Mouse (Mus musculus) mouse embryonic stem cell (cell line): ENCODE data around the gene Klk1b3.
"Not testable (repeated sequence)": the region's sequence is repeated elsewhere in the genome, so short reads cannot be mapped to it uniquely, and the experiment has no call there.

Source experiments
- in situ Hi-C, 2 experiments: fragments of 300-500 bp; cut with MboI; formaldehyde crosslinking; loops; 1 replicate in 1 of 2; 3 replicates in 1 of 2; pipeline ENCODE4 v1.14.3; 2019 to 2020; ENCODE audit warnings: low sequenced_read_pairs in 2 of 2, low pct_unique_long_range_greater_than_20kb in 1 of 2, mixed read lengths in 1 of 2; ENCODE audit not compliant: unreplicated experiment in 1 of 2

Gene Klk1b3

DNA sequence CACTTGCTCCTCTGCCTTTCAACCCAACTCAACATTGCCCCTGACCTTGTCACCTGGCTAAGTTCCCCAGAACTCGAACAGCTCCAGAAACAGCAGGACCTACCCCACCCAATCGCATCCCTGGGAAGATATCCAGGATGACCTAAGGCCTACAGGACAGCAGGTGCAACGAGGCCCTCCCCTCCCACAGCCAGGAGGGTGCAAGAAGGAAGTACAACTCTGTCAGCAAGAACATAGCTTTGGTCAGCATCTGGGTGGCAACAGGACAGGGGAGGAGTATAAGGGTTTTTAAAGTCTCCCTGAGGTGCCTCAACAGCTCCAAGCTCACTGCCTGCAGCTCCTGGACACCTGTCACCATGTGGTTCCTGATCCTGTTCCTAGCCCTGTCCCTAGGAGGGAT lies at the start of gene Klk1b3:
Klk1b3 (plus strand) TSS at position 301 of the 400 bp plus-strand sequence.
- in situ Hi-C loops, result loop anchor here in 1 of 2 experiments (5.0 kb wide), 1 partner anchor 76 kb away; no protein-coding TSS in a partner anchor

DNA sequence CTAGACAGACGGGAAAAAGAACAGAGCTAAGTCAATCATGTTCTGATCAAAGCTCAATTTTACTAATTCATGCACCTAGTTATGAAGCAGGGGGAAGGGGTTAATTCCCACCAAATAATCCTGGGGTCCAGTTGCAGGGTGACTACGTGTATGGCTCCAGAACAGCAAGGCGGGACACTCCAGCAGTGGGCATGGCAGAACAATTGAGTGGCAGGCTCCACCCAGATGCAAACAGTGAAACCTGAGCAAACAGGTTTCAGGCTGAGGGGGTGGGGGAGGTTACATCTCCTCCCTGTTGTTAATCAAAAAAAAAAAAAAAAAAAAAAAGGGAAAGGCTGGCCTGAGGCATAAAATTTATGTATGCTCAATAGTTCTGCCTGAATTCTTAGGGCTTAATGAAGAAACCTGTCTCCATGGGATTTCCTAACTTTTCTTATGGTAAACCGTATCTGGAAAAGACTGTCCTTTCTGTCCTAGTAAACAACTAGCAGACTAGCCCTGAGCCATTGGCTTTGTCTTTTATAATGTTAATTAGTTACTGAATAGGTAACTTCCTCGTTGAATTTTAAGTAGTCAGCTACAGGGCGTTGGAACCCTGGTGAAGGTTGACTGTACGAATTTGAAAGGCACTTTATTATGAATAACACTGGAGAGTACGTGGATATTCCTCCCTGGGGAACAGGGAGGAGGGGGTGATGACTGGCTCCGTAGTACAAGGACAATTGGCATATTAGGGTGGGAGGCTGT lies 18.5 kb upstream of the Klk1b3 start:
- in situ Hi-C loops, result no loop called here

DNA sequence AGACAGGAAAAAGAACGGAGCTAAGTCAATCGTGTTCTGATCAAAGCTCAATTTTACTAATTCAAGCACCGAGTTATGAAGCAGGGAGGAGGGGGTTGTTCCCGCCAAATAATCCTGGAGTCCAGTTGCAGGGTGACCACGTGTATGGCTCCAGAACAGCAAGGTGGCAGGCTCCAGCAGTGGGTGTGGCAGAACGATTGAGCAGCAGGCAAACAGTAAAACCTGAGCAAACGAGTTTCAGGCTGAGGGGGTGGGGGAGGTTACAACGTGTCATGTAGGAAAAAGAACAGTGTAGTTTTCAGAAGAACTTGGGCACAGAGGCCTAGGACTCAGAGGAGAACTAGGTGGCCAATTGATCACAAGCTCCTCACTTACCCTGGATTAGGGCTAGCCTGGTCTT lies 11.5 kb upstream of the Klk1b3 start:
- in situ Hi-C loops, result not testable (repeated sequence)

DNA sequence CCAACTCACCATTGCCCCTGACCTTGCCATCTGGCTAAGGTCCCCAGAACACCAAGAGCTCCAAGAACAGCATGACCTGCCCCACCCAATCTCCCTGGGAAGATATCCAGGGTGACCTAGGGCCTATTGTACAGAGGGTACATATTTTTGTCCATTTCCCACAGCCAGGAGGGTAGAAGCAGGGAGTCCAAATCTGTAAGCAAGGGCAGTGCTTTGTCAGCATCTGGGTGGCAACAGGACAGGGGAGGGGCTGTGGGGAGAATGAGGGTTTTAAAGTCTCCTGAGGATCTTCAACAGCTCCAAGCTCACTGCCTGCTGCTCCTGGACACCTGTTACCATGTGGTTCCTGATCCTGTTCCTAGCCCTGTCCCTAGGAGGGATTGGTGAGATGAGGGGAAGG lies 10.1 kb upstream of the Klk1b3 start, which contains the start of gene Klk1b24:
Klk1b24 (plus strand) TSS at position 301 of the 400 bp plus-strand sequence.
- in situ Hi-C loops, result not testable (repeated sequence)

DNA sequence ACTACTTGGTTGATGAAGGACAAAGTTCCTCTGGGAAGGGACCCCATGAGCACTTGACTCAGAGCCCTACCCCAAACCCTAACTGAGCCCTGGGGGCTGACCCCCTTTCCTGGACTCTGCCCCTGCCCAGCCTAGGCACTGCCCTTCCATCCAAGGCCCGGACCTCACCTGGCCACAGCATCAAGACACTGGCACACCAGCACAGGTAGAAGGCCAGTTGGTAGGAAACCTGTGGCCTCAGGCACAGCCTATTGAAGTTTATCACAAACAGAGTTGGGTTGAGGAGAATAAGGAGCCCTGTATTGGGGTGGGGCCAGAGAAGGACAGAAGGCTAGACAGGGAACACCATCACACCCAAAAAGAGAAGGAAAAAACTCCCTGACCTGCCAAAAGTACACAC lies 4.5 kb upstream of the Klk1b3 start:
- in situ Hi-C loops, result not testable (repeated sequence)

DNA sequence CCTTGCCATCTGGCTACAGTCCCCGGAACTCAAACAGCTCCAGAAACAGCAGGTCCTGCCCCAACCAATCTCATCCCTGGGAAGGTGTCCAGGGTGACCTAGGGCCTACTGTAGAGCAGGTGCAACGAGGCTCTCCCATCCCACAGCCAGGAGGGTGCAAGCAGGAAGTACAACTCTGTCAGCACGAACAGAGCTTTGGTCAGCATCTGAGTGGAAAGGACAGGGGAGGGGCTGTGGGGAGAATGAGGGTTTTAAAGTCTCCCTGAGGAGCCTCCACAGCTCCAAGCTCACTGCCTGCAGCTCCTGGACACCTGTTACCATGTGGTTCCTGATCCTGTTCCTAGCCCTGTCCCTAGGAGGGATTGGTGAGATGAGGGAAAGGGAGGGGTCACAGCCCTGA lies 9.1 kb downstream of the Klk1b3 start, which contains the start of gene Klk1b4:
Klk1b4 (plus strand) TSS at position 301 of the 400 bp plus-strand sequence.
- in situ Hi-C loops, result not testable (repeated sequence)

DNA sequence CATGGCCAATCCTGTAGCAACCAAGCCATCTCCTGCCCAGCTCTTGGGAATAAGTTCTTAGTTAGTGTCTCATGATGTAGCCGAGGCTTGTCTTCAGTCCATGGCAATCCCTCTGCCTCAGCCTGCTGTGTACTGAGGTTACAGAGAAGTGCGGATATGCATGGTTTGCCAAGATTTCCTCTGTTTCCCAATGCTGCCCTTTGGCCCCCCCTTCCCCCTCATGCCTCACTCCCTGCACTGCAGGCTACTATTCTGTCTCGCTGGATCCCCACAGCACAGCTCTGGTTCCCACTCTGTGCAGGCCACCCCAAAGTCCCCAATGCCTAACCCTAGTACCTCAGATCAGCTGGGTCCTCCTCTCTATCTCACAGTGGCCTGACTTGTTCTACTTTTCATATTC lies 10.3 kb downstream of the Klk1b3 start:
- in situ Hi-C loops, result no loop called here

DNA sequence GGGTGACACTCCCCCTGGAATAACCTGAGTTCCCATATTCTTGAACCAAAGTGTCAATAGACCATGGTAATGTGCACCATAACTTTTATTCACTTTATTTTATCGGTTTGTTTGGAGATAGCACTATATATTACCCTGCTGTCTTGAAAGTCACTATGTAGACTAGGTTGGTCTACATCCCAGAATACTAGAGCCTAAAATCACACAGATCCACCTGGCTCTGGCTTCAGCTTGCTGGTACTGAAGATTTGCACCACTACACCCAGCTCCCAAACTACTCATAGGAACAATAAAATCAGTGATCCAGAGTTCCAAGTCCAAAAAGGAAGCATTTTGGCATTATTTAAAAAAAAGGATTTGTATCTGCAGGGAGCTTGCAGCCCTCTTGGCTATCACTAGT lies 17.7 kb downstream of the Klk1b3 start, which contains the start of gene Klk1b5:
Klk1b5 (plus strand) TSS at position 301 of the 400 bp plus-strand sequence.
- in situ Hi-C loops, result no loop called here

DNA sequence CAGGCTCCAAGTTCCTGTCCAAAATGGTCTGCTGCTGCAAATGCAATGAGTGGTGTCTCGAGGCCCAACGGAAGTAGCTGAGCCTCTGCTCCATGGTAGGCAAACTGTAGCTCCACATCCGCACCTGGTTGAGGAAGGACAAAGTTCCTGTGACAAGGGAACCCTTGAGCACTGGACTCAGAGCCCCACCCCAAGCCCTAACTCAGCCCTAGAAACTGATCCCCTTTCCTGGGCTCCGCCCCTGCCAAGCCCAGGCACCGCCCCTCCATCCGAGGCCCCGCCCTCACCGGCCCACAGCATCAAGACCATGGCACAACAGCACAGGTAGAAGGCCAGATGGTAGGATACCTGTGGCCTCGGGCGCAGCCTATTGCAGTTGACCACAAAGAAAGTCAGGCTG lies 23.6 kb downstream of the Klk1b3 start:
- in situ Hi-C loops, result not testable (repeated sequence)

DNA sequence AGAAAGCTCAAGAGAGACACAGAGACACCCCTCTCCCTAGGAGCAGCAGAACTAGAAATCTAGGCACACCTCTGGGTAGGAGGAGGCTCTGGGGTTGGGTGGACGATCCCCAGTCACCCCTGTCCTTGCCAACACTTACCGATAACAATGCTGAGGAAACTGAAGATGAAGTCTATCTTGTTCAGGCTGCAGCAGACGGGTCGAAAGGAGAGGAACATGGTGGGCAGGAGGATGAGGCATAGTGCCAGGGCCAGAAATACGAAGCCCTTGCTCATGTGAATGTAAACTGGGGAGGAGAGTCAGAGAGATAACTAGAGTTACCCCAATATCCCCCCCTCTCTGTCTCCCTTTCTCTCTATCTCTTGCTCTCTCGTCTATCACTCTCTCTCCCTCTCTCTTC lies 24.3 kb downstream of the Klk1b3 start:
- in situ Hi-C loops, result not testable (repeated sequence)

DNA sequence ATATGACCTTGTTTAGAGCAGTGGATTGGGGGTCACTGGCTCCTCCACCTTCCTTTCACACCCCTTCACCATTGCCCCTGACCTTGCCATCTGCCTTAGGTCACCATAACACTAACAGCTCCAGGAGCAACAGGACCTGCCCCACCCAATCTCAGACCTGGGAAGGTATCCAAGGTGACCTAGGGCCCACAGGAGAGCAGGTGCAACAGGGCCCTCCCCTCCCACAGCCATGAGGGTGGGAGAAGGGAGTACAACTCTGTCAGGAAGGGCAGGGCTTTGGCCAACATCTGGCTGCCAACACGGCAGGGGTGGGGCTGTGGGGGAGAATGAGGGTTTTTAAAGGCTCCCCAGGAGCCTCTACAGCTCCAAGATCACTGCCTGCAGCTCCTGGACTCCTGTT lies 27.1 kb downstream of the Klk1b3 start, which contains the start of gene Klk1:
Klk1 (plus strand) TSS at position 285 of the 400 bp plus-strand sequence.
- in situ Hi-C loops, result no loop called here

DNA sequence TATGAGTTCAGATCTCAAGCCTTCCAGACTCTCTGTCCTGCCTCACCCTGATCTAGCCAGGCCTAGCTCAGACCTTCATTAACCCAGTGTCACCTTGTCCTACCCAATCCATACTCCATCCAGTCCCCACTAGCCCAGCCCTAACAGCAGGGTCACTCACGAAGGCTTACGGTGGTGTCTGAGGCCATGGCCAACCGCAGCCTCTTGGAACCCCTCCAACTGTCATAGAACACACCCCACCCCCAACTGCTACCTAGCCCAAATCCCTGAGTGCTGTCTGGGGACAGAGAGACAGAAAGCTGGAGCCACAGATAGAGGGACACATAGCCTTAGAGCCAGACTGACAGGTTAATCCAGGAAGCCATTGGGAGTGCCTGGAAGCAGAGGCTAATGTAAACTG lies 37.9 kb downstream of the Klk1b3 start, which contains the start of gene Gm36864:
Gm36864 (plus strand) TSS at position 269 of the 400 bp plus-strand sequence.
- in situ Hi-C loops, result loop anchor here in 1 of 2 experiments (10.0 kb wide), 1 partner anchor 311 kb away; no protein-coding TSS in a partner anchor

DNA sequence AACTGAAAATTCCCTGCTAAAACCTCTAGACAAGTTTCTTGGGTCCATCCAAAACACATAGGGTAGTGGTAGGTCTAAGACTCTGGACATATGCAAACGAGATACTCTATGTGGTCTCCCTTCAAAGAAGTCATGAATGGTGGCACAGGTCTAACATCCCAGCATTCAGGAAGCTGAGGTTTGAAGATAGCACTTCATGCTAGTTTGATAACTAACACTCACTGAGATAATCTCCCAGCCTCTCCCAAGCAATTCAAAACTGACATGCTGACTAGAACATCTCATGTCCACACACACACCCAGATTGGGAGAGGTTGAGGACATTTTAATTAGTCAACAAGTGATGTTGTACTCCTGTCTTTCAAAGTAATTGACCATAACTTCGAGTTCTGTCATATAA lies 41.9 kb downstream of the Klk1b3 start:
- in situ Hi-C loops, result loop anchor here in 1 of 2 experiments (10.0 kb wide), 1 partner anchor 315 kb away; no protein-coding TSS in a partner anchor

DNA sequence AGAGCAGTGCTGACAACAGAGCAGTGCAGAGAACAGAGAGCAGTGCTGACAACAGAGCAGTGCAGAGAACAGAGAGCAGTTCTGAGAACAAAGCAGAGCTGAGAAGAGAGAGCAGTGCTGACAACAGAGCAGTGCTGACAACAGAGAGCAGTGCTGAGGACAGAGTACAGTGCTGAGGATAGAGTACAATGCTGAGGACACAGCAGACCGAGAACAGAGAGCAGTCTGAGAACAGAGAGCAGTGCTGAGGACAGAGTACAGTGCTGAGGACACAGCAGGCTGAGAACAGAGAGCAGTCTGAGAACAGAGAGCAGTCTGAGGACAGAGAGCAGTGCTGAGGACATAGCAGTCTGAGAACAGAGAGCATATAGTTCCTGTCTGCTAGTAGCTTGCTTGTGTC lies 42.7 kb downstream of the Klk1b3 start:
- in situ Hi-C loops, result no loop called here

DNA sequence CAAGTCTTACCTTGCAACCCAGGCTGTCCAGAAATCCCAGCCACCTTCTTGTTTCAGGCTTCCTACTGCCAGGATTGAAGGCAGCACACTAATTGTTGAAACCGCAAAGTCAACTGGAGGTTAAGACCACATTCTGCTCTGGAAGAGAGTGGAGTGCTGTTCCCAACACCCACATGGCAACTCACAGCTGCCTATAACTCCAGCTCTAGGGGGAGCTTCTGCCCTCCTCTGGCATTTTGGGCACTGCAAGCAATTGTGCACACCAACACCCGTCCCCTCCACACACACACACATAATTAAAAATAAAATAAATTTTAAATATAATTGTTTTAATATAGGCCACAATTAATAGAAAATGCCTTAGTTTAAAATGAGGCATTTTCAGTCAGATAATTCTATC lies 43.2 kb downstream of the Klk1b3 start:
- in situ Hi-C loops, result no loop called here

DNA sequence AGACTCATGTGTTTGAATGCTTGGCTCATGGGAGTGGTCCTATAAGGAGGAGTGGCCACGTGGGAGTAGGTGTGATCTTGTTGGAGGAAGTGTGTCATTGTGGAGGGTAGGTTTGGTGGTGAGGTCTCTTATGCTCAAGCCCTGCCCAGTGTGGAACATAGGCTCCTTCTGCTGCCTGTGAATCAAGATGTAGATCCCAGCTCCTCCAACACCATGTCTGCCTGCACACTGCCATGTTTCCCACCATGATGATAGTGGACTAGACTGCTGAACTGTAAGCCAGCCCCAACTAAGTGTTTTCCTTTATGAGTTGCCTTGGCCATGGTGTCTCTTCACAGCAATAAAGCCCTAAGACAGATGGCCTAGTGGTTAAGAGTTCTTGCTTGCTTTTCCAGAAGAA lies 46.1 kb downstream of the Klk1b3 start:
- in situ Hi-C loops, result no loop called here

DNA sequence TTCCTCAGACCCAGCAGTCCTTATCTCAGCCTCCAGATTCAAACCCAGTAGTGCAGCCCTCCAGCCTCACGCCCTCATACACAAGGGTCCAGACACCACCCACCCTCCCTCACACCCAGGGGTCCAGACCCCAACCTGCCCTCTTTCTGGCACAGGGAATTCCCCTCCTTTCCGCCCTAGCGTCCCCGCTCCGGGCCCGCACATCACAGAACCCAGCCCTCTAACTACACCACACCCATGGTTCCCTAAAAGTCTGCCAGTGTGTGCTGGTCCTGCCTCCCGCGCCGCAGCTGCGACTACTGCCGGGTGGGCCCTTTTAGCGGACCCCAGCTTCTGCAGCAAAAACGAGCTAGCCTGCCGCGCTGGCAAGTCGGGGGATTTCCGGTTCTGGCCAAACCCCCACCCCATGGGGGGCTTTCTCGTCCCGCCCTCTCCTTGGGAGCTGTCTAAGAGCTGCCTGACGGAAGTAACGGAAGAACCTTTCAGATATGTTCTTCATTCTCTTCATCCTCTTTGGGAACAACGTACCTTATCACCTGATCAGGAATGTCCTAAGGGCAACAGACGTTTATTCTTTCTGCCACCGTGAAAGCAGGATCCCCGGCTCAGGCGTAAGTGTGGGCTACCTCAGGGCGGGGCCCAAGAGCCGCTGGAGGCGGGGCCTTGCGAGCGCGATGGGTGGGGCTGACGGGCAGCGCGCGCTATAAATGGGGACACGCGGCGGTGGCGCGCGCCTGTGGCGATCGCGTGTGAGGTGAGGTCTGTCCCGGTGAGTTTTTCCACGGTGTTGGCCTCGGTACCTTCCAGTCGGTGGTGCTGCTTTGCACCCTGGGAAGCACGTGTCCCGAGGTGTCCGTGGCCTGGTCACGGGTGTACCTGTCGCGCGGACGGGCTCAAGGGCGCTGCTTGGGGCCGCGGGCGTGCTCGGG lies 48.3 kb downstream of the Klk1b3 start, which contains the start of the genes 1700028J19Rik and 2410002F23Rik:
1700028J19Rik (minus strand) TSS at position 641 of the 929 bp plus-strand sequence.
2410002F23Rik (plus strand) TSS at position 668 of the 929 bp plus-strand sequence.
- in situ Hi-C loops, result no loop called here

DNA sequence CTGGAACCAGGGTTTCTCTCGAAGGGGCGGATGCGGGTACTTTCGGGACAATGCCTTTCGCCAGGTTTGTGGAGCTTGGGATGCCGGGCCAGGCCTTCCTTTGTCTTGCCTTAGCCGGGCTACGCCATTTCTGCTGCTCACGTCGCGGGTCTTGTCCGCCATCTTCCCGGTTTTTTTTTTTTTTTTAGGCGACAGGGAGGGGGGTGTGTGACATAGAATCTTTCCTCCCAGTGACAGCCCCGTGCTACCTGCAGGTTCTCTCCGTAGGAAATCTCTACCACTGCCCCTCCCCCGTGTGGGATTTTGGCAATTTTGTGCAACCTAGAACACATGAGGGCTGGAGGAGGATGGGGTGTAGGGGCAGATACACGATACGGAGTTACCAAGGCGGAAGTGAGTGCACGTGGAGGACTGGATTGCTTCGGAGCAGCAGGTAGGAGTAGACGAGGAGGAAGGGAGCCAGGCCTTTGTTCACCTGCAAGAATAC lies 49.0 kb downstream of the Klk1b3 start:
- in situ Hi-C loops, result no loop called here
